Mouse (Mus musculus) natural killer cell, adult 2 months (primary cell): ENCODE measurements around the gene Olfr745.

Experiments
- DNase-seq, 2 experiments: peaks; one replicate each; pipeline ENCODE4 v3.0.0; 2022; ENCODE audit warnings: low spot score in 2 of 2

The Olfr745 gene

GRCm38 (mm10) chr14:50639088-50639487 is at the start of gene Olfr745:
Olfr745 (plus strand) TSS chr14:50639388.
- DNase-seq, result no peak

GRCm38 (mm10) chr14:50614579-50614978 is 24.6 kb upstream of the Olfr745 start, which contains the start of gene Olfr744:
Olfr744 (plus strand) TSS chr14:50614879.
- DNase-seq, result no peak

- no peak for DNase-seq
Observed at GRCm38 (mm10) chr14:50646783-50647182, 7.6 kb downstream of the Olfr745 start, which contains the start of gene Olfr746. Olfr746 (plus strand) TSS chr14:50647083.

GRCm38 (mm10) chr14:50693106-50693505 is 53.9 kb downstream of the Olfr745 start, which contains the start of gene Olfr747:
Olfr747 (minus strand) TSS chr14:50693206.
- DNase-seq, result no peak
